Mouse (Mus musculus): ENCODE measurements around the gene Adamts7. TPM values are rescaled to one million over a fixed set of nuclear protein-coding genes. Genes with fewer than 3 reads are reported as not detected.

Adamts7 gene
- polyA plus RNA-seq, 1 experiment from 2014 or later, result 13.6 TPM

- H3K27me3 ChIP-seq, result no peaks in the 10 kb centered on the region
- 91% methylated on average over 15 of the region's 15 CpGs for WGBS
- H3K4me2 ChIP-seq, result no peak overlapping the region
- no peak overlapping the region for H3K4me3 ChIP-seq
- H3K27ac ChIP-seq, result no peak overlapping the region
- H3K9me3 ChIP-seq (replicated peaks), result no peaks in the 10 kb centered on the region
- H3K36me3 ChIP-seq (ENCODE audit: poor library complexity, severe bottlenecking), result 0 out of 2 replicates have a peak, but pooled peaks cover 15% of the 10 kb centered on the region
- no peaks in the 10 kb centered on the region for H3K4me1 ChIP-seq
- ATAC-seq, result no peak
- H3K9ac ChIP-seq, result no peak overlapping the region
Measured at GRCm38 (mm10) chr9:90244301-90245151, 81.7 kb downstream of the Adamts7 start.

- H3K4me3 ChIP-seq, result no peak overlapping the region
- H3K9ac ChIP-seq, result no peak overlapping the region
- H3K27ac ChIP-seq, result no peak overlapping the region
- ATAC-seq, result no peak
- H3K36me3 ChIP-seq (ENCODE audit: poor library complexity, severe bottlenecking), result 0 out of 2 replicates have a peak, but pooled peaks cover 15% of the 10 kb centered on the region
- no peaks in the 10 kb centered on the region for H3K9me3 ChIP-seq (replicated peaks)
- 93% methylated on average over 6 of the region's 6 CpGs for WGBS
- no peaks in the 10 kb centered on the region for H3K27me3 ChIP-seq
- no peaks in the 10 kb centered on the region for H3K4me1 ChIP-seq
- H3K4me2 ChIP-seq, result no peak overlapping the region
Measured at GRCm38 (mm10) chr9:90245206-90245605, 82.3 kb downstream of the Adamts7 start.

DNA sequence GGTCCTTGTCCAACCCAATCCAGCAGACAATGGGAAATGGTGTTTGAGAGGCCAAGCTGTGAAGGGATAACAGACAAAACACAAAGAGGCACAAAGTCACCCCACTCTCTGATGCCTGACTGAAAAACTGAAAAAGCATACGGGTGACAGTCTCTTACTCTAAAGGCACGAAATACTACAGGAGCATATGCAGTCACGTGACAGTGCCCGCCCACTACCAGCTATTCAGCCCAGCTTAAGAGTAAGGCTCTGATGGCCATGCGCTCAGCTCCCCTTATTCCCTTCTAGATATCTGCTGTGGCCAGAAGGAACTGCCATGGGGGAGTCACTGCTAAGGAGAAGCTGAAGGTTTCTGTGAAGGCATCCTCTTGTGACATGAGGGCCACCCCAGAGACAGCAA lies 82.9 kb downstream of the Adamts7 start:
- Histone ChIP-seq H3K27me3 (no peaks in the 10 kb centered on the region), H3K9me3 (replicated peaks) (no peaks in the 10 kb centered on the region), H3K4me1 (no peaks in the 10 kb centered on the region), H3K27ac (no peak overlapping the region), H3K9ac (no peak overlapping the region), H3K36me3 (ENCODE audit: poor library complexity, severe bottlenecking) (0 out of 2 replicates have a peak, but pooled peaks cover 15% of the 10 kb centered on the region), H3K4me2 (no peak overlapping the region), H3K4me3 (no peak overlapping the region)
- WGBS, result 90% methylated on average over 5 of the region's 5 CpGs
- ATAC-seq, result no peak

GRCm38 (mm10) chr9:90247316-90247715 lies 84.4 kb downstream of the Adamts7 start:
- Histone ChIP-seq H3K4me3 (no peak overlapping the region), H3K9me3 (replicated peaks) (no peaks in the 10 kb centered on the region), H3K27me3 (no peaks in the 10 kb centered on the region), H3K27ac (no peak overlapping the region), H3K4me2 (no peak overlapping the region), H3K9ac (no peak overlapping the region), H3K36me3 (ENCODE audit: poor library complexity, severe bottlenecking) (0 out of 2 replicates have a peak, but pooled peaks cover 15% of the 10 kb centered on the region), H3K4me1 (no peaks in the 10 kb centered on the region)
- 86% methylated on average over 7 of the region's 7 CpGs for WGBS
- ATAC-seq, result no peak

- H3K4me3 ChIP-seq, result no peak overlapping the region
- no peaks in the 10 kb centered on the region for H3K4me1 ChIP-seq
- no peaks in the 10 kb centered on the region for H3K27me3 ChIP-seq
- H3K9me3 ChIP-seq (replicated peaks), result no peaks in the 10 kb centered on the region
- ATAC-seq, result no peak
- H3K27ac ChIP-seq, result no peak overlapping the region
- H3K36me3 ChIP-seq (ENCODE audit: poor library complexity, severe bottlenecking), result 0 out of 2 replicates have a peak, but pooled peaks cover 15% of the 10 kb centered on the region
- WGBS, result 92% methylated on average over 7 of the region's 7 CpGs
- no peak overlapping the region for H3K9ac ChIP-seq
- no peak overlapping the region for H3K4me2 ChIP-seq
Measured at GRCm38 (mm10) chr9:90248326-90248725, 85.5 kb downstream of the Adamts7 start.

GRCm38 (mm10) chr9:90249036-90249435 lies 86.2 kb downstream of the Adamts7 start:
- Histone ChIP-seq H3K27me3 (no peaks in the 10 kb centered on the region), H3K36me3 (ENCODE audit: poor library complexity, severe bottlenecking) (0 out of 2 replicates have a peak, but pooled peaks cover 15% of the 10 kb centered on the region), H3K4me1 (no peaks in the 10 kb centered on the region), H3K9me3 (replicated peaks) (no peaks in the 10 kb centered on the region), H3K4me3 (no peak overlapping the region), H3K27ac (no peak overlapping the region), H3K9ac (no peak overlapping the region), H3K4me2 (no peak overlapping the region)
- whole genome bisulfite sequencing, result 92% methylated on average over 2 of the region's 2 CpGs
- ATAC-seq, result no peak

DNA sequence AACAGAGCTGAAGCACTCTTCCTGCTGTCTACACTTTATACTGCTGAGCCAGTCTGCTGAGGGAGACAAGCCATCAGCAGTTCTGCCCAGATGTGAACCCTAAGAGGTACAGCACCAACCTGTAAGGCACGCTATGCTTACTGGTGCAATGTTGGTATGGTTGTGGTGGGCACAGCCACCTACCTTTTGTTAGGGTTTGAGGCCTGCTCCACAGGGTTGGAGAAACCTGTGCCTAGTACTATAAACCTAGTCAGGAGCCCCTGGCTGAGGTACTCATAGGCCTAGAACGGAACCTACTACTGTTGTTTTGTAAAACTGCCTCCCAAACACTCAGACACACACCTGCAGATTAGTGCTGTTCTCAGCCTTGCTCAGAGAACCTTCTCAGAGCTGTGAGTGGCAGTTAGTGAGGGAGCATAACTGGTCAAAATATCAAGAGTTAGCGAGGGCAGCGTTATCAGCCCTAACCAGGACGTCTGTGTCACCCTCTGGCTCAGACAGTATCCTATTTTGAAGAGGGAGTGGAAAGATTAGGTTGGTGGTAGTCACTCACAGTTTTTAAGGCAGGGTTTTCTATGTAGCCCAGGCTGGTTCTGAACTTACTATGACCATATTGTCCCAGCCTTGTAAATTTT lies 87.4 kb downstream of the Adamts7 start:
- WGBS, result 85% methylated on average over 5 of the region's 5 CpGs
- no peak for ATAC-seq
- no peak overlapping the region for H3K27ac ChIP-seq
- H3K4me1 ChIP-seq, result no peaks in the 10 kb centered on the region
- 0 out of 2 replicates have a peak, but pooled peaks cover 15% of the 10 kb centered on the region for H3K36me3 ChIP-seq (ENCODE audit: poor library complexity, severe bottlenecking)
- H3K4me3 ChIP-seq, result no peak overlapping the region
- H3K9ac ChIP-seq, result no peak overlapping the region
- H3K27me3 ChIP-seq, result no peaks in the 10 kb centered on the region
- no peaks in the 10 kb centered on the region for H3K9me3 ChIP-seq (replicated peaks)
- H3K4me2 ChIP-seq, result no peak overlapping the region

DNA sequence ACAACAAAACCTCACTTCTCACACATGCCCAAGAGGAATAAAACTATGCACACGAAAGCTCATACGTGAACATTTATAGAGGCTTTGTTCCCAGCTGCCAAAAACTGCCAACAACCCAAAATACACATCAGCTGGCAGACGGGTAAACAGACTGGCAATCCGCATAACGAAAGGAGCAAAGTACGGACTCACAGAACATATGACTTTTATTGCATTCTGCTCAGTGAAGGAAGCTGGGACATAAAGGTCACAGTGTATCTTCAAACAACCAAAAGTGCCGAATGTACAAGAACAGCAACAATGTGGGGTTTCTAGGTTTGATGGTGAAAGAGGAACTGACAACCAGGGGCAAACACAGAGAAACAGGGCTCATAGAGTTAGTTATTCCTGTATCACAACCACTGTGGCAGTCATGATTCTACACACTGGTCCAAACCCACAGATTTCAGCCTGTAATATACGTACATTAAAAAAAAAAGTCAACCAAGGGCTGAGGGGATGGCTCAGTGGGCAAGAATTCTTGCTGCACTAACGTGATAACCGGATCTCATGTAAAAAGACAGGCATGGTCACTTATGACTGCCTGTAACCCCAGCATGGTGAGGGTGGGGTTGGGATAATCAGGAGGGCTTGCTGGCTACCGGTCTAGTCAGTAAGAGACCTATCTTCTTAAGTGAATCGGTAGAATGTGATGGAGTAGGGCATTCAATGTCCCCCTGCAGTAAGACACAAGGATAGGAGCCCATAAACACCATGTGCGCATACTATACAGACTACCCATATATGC lies 88.3 kb downstream of the Adamts7 start:
- no peak for ATAC-seq
- WGBS, result 87% methylated on average over 13 of the region's 13 CpGs
- Histone ChIP-seq H3K4me3 (no peak overlapping the region), H3K9ac (no peak overlapping the region), H3K4me1 (no peaks in the 10 kb centered on the region), H3K27me3 (no peaks in the 10 kb centered on the region), H3K36me3 (ENCODE audit: poor library complexity, severe bottlenecking) (0 out of 2 replicates have a peak, but pooled peaks cover 15% of the 10 kb centered on the region), H3K4me2 (no peak overlapping the region), H3K27ac (no peak overlapping the region), H3K9me3 (replicated peaks) (no peaks in the 10 kb centered on the region)

- Histone ChIP-seq H3K27me3 (no peaks in the 10 kb centered on the region), H3K9me3 (replicated peaks) (no peaks in the 10 kb centered on the region), H3K36me3 (ENCODE audit: poor library complexity, severe bottlenecking) (no peaks in the 10 kb centered on the region), H3K27ac (no peak overlapping the region), H3K4me2 (no peak overlapping the region), H3K4me1 (no peaks in the 10 kb centered on the region), H3K4me3 (no peak overlapping the region), H3K9ac (no peak overlapping the region)
- WGBS, result 97% methylated on average over 2 of the region's 2 CpGs
- no peak for ATAC-seq
Measured at GRCm38 (mm10) chr9:90253181-90253580, 90.3 kb downstream of the Adamts7 start.

- Histone ChIP-seq H3K27me3 (no peaks in the 10 kb centered on the region), H3K27ac (no peak overlapping the region), H3K4me2 (no peak overlapping the region), H3K4me3 (no peak overlapping the region), H3K36me3 (ENCODE audit: poor library complexity, severe bottlenecking) (no peaks in the 10 kb centered on the region), H3K9me3 (replicated peaks) (no peaks in the 10 kb centered on the region), H3K4me1 (no peaks in the 10 kb centered on the region), H3K9ac (no peak overlapping the region)
- whole genome bisulfite sequencing, result 57% methylated on average over 6 of the region's 6 CpGs
- no peak for ATAC-seq
Measured at GRCm38 (mm10) chr9:90255844-90256405, 93.1 kb downstream of the Adamts7 start.

DNA sequence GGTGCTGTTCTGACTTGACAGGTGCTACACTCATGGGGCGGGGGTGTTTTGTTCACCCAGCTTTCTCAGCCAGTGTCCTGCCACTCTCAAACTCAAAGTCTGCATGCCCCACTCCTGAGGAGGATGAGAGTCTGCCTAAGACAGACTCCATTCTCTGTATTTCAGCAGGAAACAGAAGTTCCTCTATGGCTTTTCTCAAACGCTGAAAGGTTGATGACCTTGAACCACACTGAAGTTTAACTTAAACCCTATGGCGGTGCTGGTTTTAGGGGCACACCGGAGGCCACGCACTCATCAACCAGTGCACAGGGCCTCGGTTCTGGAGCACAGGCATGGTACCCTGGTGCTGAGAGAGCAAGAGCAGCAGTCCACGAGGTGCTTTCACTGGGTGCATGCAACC lies 94.4 kb downstream of the Adamts7 start:
- no peak for ATAC-seq
- H3K4me2 ChIP-seq, result no peak overlapping the region
- no peak overlapping the region for H3K4me3 ChIP-seq
- H3K9ac ChIP-seq, result no peak overlapping the region
- H3K36me3 ChIP-seq (ENCODE audit: poor library complexity, severe bottlenecking), result no peaks in the 10 kb centered on the region
- H3K4me1 ChIP-seq, result no peaks in the 10 kb centered on the region
- no peaks in the 10 kb centered on the region for H3K27me3 ChIP-seq
- 81% methylated on average over 7 of the region's 7 CpGs for WGBS
- no peak overlapping the region for H3K27ac ChIP-seq
- H3K9me3 ChIP-seq (replicated peaks), result no peaks in the 10 kb centered on the region

Data from forebrain, embryonic 13.5 days (tissue).